Mouse (Mus musculus): ENCODE data around the gene 3830406C13Rik.

The 3830406C13Rik gene

DNA sequence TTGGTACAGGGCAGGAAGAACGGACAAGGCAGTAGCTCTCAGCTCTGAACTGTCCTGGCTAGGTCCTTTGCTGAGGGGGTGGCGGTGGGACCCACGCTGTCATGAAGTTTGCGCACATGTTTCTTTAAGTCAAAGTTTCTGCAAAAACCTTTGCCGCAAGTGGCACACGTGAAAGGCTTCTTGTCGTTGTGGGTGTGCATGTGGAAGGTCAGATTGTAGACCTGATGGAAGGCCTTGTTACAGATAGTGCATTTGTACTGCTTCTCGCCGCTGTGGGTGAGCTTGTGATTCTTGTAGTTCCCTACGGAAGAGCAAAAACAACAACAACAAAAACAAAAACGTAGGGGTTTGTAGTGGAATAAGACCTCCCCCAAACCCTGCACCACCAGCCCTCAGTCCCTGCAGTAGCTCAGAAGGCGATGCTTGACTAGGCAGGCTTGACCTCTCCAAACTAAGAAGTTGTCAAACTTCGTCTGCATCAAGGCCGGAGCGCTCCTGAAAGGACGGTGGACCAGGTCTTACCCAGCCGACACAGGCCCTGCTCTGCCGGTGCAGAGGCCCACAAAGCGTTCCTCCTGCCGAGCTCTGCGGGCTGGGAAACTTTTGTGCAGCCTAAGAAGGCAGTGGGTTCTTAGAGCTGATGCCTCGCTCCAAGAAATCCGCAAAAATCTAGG lies 58.6 kb downstream of the 3830406C13Rik start:
- DNase-seq (ENCODE audit: low read depth, low spot score) = peak; percentile 16

DNA sequence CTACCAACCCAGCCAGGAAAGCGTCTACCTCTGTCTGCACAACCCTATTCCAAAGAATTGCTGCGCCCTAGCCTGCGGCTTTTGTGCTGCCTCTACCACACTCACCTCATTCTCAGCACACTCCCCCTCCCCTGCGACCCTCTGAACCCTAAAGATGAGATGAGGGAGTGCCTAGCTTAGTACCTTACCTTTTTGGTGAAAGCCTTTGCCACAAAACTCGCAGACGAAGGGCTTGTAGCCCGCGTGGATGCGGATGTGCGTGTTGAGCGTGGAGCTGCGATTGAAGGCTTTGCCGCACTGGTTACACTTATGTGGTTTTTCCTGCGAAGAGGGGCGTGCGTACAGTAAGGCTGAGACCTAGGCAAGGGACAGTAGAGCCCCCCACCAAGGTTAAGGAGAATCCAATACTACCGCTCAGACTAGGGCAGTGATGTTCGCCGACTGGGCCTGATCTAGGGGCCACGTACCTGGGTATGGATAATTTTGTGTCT lies 59.5 kb downstream of the 3830406C13Rik start:
- peak; percentile 10 for DNase-seq (ENCODE audit: low read depth, low spot score)

DNA sequence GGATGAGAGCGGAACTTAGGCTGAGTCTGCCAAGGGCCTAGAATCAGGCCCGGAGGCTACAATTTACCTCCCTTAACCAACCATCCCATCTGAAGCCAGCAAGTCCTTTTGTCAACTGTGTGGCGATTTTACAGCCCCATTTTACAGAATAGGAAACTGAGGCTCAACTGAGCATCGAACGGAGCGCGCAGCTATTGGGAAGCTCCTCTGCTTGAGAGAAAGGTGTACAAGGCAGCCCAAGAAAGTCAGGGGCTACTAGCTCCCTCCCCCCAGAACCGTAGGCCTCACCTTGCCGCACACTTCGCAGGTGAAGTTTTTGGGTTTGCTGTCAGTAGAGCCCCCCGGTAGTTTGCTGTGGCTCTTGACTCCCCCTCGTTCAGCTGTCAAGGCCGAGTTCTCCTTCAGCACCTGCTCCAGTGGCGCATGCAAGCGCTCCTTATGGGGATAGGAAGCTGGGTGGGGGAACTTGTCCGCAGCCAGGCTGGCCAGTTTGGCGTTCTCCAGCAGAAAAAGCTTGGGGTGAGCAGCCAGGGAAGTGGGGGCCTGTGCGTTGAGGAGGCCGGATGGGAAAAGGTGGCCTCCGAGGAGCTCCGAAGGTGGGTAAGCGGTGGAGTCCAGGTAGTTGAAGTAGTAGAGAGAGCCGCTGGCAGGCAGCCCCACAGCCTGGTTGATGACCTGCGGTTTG lies 60.2 kb downstream of the 3830406C13Rik start:
- peak; percentile 9 for DNase-seq (ENCODE audit: low read depth, low spot score)

DNA sequence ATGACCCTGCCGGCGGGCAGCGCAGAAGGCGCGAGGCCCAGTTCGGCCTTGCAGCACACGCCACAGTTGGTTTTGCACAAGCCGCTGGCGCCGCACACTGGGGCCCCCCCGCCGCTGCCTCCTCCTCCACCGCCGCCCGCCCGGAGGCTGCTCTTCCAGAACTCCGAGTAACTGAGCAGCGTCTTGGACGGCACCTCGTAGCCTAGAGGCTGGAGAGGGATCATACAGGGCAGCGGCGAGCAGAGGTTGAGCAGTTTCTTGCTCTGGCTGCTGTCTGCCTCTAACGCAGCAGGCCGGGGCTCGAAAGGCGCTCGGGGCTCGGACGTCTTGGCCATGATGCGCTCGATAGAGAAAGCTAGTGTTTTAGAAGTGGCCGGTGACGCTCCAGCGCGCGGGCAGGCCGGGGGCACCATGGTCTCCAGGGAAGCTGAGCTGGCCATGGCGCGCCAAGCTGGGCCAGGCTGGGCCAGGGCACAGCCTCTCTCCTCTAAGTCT lies 60.8 kb downstream of the 3830406C13Rik start:
- peak; percentile 23 for DNase-seq (ENCODE audit: low read depth, low spot score)

DNA sequence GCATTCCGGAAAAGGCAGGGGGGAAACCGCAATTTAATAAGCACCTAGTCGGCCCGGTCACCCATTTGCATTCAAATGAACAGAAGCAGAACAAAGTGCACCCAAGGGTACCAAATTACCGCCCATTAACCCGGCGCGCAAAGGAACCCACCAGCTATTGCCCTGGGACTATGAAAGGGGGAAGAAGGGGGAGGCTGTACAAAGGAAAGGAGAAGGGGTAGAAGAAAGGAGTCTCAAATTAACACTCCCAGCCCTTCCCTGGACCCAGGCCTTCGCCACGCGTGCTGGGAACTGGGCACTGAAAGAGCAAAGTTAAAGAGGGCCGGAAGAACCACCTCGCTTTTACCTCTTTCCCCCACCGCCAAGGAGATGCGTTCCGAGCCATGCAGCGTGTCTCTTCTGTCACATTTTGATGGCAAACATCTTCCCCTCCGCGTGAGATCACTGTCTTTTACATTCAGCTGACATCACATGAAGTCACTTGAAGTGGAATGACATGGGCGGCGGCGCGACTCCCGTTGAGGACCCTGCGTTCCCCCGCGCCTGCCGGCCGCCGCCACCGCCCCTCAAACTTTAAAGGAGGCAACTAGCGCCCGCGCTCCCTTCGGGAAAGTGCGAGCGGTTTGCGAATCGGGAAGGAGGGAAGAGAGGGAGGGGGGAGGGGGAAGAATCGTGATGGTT lies 61.4 kb downstream of the 3830406C13Rik start:
- DNase-seq (ENCODE audit: low read depth, low spot score) = peak; percentile 14

DNA sequence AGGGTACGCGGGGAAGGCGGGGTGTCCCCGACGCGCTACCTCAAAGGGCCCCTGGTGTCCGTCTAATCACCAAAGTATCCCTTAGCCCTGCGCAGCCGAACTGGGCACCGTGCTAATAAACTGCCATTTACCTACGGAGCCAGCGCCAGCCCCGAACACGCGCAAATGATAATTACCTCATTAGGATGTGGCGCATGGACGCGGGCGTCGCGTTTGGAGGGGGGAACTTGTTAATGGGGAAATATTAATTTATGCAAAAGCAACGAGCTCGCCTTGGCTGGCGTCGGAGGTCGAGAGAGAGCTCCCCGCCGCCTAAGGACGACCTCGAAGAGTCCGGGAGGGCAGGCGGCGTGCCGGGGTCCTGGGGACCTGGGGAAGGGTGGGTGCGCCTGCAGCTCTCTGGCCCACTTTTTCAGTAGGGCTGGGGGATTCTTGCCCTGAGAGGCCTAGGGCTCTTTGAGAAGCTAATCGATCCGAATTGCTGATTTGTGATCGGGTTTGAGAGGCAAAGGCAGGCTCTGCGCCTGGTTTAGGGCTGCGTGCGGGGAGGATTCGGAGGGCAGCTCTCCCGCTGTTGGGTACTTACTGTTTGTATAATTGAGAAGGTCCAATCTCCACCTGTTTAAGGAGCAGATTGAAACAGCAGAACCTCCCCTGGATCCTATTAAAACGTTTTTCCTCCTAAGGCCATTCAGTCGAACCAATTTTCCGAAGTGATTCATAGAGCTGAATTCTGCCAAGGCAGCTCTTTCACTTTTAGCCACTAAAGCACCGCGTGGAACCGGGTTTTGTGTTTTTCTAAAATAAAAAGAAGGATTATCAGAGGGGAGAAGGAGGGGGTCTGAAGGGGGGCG lies 62.3 kb downstream of the 3830406C13Rik start:
- DNase-seq (ENCODE audit: low read depth, low spot score) = peak; percentile 18

DNA sequence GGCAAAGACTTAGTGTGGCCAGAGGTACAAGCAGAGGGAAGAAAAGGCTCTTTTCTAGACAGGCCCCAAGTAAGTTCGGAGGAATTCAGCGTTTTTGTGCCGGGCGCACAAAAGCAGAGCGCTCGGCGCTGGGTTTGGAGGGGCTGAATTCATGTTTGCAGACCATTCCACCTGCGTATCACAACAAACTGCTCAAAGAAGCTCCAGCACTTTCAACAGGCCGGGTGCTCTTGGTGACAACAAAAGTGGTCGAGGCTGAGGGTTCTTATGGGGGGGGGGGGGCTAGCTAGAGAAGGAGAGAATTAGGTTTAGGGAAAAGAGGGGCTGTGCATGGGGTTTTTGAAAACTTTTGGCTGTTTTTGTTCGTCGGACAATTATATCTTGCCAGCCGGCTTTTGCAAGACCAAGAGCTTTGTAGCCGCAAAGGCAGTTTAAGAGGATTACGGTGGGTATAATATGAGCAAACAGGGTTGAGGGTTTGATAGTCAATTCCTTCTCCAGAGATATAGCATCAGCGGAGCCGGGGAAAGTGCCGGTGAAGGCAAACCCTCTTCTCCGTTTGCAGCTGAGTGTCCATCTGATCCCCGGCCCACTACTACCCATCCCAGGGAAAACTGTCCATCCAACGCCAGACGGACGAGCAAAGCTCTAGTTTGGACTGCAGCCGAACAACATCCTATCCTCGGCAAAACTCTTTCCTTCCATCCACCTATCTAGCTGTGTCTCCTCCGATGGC lies 63.1 kb downstream of the 3830406C13Rik start:
- peak; percentile 21 for DNase-seq (ENCODE audit: low read depth, low spot score)

DNA sequence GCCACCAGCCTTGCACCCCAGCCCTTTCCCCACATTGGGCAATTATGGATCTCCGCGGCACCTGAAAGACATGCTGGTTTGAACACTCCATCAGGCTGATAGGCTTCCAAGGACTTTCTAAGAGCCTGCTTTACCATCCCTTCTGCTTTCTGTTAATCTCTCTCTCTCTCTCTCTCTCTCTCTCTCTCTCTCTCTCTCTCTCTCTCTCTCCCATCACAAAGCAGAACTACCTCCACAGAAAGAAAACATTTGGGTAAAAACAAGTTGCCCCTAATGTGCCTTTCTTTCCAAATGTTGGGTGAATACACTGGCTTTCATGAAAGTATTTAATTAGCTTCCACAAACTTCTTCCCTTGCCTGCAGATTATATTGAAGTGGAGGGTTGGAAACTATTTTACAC lies 64.1 kb downstream of the 3830406C13Rik start, which contains the start of gene Fezf2:
TSS of gene Fezf2 (minus strand) at position 101 of the 400 bp plus-strand sequence.
- no peak for DNase-seq (ENCODE audit: low read depth, low spot score)

DNA sequence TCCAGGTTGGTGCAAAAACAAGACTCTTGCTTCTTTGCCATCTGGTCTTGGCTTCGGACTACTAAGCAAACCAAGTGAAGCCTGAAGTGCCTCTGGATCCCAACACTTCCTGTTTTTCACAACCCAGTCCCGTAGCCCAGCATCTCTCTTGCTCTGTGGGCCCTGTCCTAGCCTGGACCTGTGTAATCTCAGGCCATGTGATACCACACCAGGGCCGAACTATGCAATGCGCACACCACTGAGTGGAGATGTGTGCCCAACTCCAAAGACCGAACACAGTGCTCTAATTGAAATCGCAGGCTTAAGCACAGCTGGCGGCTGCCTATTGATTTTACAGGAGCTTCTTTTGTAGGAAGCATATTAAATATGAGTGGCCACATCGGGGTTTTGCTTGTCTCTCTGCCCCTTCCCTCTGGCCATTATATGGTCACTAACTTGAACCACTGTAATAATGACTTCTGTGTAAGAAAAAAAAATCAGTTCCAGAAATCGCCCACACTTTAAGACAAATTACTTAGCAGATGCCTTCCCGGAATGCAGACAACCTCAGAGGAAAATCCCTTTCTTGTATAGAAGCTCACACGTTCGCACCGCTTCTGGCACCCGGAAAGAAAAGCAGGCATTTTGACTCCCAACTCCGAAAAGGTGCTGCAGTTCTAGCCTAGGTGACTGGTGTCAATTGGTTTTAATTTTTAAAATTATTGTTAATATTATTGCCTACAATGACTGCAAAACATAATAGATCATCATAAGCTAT lies 65.5 kb downstream of the 3830406C13Rik start:
- peak; percentile 18 for DNase-seq (ENCODE audit: low read depth, low spot score)

DNA sequence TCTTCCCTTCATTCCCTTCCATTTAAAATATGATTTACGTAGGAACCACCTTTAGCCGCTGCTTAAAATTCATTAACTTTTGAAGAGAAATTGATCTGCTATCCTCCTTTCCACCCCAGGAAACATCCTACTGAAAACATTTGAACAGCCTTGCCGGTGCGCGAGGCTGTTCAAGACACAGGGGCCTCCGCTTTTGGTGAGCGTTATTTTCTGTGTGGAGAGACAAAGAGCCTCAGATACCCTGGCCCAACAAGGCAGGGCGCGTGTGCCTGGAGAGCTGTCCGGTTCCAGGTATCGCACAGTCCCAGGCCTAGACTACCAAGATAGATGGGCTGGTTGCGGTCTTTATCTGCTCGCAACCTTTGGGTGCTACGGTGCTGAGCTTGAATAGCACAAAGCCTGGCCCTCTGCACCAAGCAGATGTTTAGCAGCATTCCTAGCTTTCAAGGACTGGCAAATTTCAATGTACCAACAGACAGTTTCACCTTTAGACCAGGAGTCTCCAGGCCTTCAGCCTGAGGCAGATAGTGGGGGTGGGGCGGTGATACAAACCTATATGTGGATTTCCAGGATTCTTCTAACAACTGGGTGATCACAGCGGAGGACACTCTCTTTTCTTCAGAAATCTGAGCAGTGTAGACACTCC lies 66.4 kb downstream of the 3830406C13Rik start:
- DNase-seq (ENCODE audit: low read depth, low spot score) = peak; percentile 14

All from mesoderm, embryonic 11.5 days (tissue).